18 mouse cellular contexts compared by ENCODE assay signal in genomic region chr13:109781466-109781865, GRCm38 (mm10).
"Had no signal": no experiment of that assay in that cellular context is flagged by ENCODE, and none has a peak within 500 bp of the region (broad histone marks: within the 10 kb centered on the region; RNA-seq: fewer than 3 reads in every experiment).

No protein-coding gene starts in this region.

- DNase-seq: gastrocnemius, adult 2 months; gastrocnemius, postnatal 10 days; gastrocnemius, postnatal 25 days; heart, adult 18-20 months; heart, postnatal 10 days; heart, postnatal 4 days; kidney, adult 18-20 months; kidney, adult 8-10 months; kidney, postnatal 10 days; kidney, postnatal 25 days; kidney, postnatal 4 days; liver had no signal

- H3K36me3 ChIP-seq: heart, embryonic 12.5 days; hindbrain, embryonic 10.5 days; hindbrain, embryonic 12.5 days; intestine, embryonic 15.5 days; limb, embryonic 10.5 days; limb, embryonic 12.5 days had no signal

- H3K27me3 ChIP-seq: heart, embryonic 12.5 days; hindbrain, embryonic 12.5 days; intestine, embryonic 15.5 days; limb, embryonic 12.5 days had no signal
